Mouse (Mus musculus): Measurements from ENCODE around the gene Mdm4.

DNA sequence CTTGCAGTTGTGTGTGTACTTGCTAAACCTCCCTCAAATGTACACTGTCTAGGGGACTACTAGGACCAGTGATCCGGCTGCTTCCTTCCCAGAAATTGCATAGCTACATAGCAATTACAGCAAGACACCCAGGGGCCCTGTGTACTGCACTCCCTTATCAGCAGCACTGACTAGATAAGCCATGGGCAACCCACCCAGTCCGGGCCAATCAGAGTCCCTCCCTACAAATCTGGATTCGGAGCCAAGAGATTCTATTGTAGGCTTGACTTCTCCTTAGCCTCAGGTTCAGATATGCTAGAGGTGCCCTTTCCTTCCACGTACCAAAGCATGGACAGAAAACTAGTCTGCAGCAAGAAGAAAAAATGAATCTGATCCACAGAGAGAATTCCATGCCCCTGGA, 65.7 kb downstream of the Mdm4 start:
- TF ChIP-seq POLR2A (IDR thresholded peaks at IDR 0.05; ENCODE audit: insufficient read length, low read depth) (no peak), MYOG (IDR thresholded peaks at IDR 0.05; ENCODE audit: control insufficient read depth in 1 of 3, insufficient read depth in 1 of 3, insufficient read length in 2 of 3, low read depth in 2 of 3) (no peak), E2F4 (IDR thresholded peaks at IDR 0.05; ENCODE audit: insufficient read depth) (no peak), MYOD1 (IDR thresholded peaks at IDR 0.05; ENCODE audit: control insufficient read depth in 1 of 3, insufficient read length in 2 of 3, low read depth in 2 of 3) (no peak), TCF12 (IDR thresholded peaks at IDR 0.05; ENCODE audit: insufficient read depth, poor library complexity, severe bottlenecking) (no peak), REST (IDR thresholded peaks at IDR 0.05; ENCODE audit: insufficient read depth, insufficient read length) (no peak), MAX (IDR thresholded peaks at IDR 0.05; ENCODE audit: low read depth) (no peak), POLR2AphosphoS2 (IDR thresholded peaks at IDR 0.05; ENCODE audit: insufficient read length, low read depth) (no peak)

Measured in myocyte (in vitro differentiated cells).